Mouse (Mus musculus) cerebellum, adult 11 months (tissue): ENCODE results near the gene Ctbp2.
A peak's percentile ranks its signal among the peaks of the same experiment; 100 is the strongest.

Experiments used
- DNase-seq: peaks from one replicate; pipeline ENCODE4 v3.0.0; 2022

Ctbp2 gene

DNA sequence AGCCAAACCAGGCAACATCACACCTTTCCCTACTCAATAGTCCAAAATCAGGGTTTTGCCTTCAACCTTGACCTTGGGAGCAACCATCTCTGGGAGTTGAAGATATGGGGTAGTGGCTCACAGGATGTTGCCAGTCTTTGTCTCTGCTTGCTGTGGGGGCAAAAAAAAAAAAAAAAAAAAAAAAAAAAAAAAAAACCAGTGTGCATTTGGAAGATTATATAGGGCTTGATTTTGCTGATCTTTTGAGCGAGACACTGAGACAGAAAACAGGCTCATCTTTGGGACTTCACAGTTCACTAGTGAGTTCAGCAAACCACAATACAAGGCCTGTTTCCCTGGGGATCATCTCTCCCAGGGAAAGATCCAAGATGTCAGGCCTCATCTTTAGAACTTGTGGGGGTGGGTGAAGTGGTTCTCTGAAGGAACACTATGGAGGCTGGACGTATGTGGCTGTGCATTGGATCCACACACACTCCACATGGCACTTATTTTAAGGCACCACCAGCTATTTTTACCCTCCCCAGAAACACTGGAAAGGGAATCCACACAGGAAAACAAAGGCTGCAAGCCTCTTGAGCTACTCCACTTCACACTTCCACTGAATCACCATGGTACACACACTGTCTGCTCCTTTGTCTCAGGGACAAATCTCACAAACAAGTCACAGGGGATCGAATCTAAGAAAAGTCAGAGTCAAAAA, 84.4 kb downstream of the Ctbp2 start:
- DNase-seq, result no peak

DNA sequence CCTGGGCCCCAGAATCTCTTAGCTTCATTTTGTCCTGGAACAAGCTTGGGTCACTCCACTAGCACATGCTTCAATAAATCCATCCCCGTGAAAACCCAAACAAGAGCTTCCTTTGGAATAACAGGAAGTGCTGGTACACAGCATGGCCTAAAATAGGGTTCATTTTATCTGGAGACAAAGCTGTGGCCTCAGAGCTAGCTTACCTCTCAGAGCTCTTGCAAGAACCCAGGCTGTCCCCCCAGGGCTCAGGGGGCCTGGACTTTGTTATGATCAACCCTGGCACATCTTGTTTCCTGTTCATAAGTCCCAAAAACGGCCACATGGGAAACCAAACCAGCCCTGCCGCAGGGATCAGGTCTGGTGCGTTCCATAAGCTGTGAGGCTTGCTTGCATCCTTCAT, 86.5 kb downstream of the Ctbp2 start:
- DNase-seq, result no peak

DNA sequence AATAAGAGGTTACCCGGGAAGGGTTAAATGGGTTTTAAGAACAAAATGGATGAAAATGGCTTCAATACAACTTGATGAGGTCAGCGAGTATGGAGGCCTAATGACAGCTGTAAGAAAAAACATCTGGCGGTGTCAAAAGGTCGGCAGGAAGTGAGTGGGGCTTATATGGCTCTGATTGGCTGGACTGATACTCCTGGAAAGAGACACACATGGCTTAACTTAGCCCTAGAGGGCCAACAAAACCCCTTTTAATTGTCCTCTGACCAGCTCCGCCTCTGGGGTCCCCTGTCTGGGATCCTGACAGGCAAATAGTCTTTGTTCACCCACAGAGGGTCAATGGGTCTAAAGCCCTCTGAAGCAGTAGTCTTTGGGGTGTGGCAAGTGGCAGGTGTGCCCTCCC, 86.9 kb downstream of the Ctbp2 start:
- DNase-seq, result no peak

DNA sequence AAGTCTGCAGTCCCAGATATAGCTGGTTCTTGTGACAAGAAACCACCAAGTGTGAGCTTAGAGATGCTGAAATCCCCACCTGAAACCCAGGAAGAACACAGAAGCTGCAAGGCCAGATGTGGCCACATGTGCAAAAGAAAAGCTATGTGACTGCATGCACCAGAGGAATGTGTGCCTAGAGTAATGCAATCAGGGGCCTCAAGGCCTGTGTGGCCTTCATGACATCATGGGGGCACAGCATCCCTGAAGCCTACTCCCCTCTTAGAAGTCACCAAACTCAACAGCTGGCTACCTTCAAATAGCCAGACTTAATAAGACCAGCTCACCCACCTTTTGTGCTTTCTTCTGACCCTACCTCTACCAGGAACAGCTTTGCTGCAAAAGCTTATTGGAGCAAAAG, 88.3 kb downstream of the Ctbp2 start:
- no peak for DNase-seq

DNA sequence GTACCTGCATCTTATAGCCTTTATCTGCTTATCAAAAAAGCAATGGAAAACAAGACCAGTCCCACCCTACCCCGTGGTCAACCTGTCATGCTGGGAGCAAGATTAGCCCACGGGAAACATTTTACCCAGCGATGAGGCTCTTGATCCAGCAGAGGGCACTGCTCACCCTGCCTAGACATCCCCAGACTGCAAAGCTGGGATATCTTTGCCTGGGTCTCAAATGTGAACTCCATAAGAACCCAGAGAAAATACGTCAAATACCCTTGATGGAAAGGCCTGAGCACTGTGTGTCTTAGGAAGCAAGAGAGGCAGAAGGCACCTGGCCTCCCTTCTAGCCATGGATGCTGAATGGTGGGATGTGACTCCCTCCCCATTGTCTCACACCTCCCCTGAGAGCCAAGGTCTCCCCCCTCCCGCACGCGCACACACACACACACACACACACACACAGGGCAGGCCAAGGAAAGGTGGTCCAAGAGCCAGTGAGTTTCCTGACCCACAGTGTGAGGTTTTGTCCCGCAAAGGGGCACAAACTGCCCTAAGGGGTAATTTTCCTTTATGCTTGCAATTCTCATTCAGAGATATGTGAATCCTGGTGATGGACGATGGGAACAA, 91.5 kb downstream of the Ctbp2 start:
- peak; percentile 59 for DNase-seq

DNA sequence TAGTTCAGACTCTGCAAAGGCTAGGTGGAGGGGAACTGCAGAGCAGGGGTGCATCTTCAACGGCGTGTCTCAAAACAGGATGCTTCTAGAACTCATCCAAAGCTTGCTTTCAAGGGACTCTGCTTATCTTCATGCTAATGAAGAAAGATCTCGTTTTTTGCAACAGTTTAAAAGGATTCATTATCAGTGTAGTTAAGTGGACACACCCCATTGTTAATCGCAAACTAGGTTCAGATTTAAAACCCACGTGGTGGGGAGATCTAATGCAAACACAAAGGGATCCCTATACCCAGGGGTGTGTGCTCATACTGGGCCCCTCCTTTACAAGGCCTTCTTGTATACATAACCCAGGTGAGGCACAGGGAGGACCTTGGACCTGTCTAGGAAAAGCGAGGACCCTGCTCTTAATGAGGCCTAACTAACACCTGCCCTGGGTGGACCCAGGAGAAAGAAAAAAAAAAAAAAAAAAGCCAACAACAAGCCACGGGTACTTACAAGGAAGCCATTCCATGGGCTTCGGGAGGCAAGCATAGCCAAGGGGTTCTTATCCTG, 94.6 kb downstream of the Ctbp2 start:
- no peak for DNase-seq

DNA sequence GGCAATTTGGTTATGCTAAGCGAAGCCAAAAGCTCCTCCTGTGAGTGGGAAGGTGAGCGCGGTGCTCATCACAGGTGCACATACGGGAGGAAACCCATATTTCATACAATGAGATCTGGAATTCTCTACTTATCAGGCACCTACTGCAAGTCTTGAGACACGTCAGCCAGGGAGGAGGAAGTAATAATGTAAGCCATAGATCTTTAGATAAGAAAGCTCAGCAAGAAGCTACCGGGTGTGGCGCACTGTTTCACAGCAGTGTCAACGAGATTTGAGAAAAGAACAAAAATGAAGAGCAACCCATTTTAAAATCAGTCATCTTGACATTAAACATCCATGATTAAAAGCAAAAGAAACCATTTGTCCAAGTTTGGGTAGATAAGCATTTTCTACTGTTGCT, 95.2 kb downstream of the Ctbp2 start:
- no peak for DNase-seq

DNA sequence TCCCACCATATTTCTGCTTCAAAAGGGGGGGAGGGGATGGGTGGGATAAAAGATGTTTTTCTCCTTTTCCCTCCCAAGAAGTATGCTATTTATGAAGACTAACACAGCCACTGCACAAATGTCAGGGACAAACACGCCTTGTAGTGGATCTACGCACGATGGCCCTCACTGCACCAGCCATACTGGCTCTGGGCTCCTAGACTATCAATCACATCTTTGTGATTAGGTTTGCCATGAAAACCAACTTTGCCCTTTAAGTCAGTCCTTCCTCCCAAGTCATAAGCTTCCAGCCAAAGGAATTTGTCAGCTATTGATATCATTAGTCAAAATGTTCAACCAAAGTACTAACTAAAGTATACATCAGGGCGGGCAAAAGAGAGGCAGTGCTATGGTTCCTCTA, 96.2 kb downstream of the Ctbp2 start:
- DNase-seq, result no peak

DNA sequence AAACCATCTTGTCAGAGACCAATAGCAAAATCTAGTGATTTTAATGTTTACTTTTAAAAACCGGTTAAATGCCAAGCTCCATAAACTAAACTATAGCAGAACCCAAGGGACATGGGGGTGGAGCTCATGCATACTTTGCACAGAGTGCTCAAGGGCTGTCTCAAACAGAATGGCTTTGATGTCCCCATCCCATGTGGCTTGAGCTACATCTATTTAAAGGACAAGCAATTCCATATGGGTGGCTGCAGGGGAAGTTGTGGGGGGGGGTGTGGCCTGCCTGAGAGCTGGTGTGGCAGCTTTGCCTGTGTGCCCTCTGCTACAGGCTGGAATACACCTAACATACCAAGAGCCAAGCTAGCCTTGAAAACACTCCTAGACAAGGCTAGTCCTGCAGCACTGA, 99.5 kb downstream of the Ctbp2 start:
- DNase-seq, result no peak

DNA sequence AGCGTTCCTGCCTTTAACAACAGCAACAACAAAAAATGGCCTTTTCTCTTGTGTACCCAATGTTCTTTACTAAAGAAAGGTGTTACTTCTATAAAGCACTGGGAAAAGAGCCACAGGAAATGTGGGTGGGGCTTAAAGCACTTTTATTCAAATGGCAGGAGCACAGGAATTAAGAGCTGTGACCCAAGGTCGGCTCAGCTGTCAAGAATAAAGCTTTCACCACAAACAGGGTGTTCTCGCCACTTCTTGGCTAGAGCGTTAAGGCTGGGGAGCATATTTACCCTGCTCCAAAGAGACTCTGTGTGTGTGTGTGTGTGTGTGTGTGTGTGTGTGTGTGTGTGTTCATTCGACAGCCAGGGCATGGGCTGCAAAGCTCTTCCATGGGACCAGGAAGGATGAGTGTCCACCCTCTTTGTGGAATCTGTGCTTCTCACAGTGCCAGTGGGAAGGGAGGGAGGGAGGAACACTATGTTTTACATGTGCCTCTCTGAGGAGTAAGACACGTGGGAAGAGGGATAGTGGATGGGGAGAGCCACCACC, 104.6 kb downstream of the Ctbp2 start:
- DNase-seq, result no peak

DNA sequence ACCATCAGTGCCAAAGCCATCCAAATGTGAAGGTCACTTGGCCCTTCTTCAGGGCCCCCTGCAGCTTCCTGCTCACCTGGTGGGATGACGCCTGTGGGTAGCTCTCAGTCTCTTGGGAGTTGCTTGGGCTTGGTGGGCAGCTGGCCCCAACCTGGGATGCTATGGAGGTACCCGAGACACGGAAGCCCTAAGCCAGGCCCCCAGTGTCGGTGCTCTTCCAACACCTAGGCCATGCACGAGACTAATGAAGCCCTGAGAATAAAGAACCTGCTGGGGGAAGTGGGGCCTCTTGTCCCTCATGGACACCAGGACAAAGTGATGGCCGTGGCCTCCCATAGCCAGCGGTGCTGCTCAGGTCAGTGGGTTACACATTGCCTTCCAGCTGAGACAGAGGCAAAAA, 105.2 kb downstream of the Ctbp2 start:
- no peak for DNase-seq

DNA sequence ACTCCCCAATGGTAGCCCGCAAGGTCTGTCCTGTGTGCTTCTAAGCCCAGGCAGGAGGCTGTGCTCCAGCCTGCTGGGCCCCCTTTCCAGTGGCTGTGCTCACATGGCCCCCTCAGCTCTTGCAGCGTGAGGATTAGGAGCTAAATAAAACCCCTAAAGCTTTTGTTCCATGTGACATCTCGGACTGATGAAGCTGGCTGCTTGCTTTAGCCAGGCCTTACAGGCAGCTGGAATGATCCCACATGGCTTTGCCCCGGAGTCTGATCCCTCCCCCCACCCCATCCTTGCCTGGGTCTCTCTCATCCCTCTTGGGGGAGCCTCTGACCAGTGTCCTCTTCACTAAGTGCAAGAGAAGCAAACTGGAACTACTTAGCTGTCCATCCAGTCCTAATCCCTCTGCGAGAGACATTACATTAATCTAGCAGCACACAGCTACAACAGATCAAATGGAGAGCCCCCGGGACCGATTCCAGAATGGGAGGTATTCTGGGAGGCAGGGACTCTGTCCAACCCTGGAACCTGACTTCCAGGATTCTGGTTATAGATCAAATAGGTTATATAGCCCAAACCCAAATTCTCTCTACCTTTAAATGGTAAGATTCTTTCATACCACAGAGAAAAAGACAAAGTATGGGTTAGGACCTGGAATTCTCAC, 108.6 kb downstream of the Ctbp2 start:
- DNase-seq, result no peak

DNA sequence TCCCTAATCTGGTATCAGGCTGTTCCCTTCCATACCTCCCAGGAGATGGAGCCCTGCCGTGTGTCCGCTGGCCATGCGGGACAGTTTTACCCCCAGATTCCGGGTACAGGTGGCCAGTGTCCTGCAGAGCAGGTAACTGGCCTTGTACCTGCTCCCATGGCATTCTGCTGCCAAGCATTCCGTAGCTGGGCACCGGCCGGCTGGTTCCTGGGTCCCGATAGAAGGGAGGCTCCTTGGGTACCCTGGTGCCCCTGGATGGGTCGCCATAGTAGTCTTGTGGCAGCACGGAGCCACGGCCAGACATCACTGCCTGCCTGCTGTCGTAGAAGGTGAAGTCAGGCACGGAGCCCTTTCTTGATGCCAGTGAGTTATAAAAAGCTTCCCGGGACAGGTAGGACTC, 109.5 kb downstream of the Ctbp2 start:
- no peak for DNase-seq

DNA sequence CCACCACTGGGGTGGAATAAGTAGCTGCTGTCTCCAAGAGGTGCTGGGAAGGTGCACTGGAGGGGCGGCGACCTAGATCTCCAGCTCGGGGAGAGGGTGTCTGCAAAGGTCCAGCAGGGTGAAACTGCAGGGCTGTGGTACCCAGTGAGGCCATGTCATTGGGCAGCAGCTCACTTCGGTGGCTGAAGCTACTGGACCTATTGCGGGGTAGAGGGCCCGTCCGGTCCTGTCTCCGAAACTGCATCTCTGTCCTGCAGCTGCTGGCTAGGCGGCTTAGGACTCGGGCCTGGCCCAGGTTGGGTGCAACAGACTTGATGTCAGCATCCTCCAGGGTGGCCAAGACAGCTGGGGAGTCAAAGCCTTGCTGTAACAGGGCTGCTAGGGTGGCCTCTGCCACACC, 110.2 kb downstream of the Ctbp2 start:
- no peak for DNase-seq

DNA sequence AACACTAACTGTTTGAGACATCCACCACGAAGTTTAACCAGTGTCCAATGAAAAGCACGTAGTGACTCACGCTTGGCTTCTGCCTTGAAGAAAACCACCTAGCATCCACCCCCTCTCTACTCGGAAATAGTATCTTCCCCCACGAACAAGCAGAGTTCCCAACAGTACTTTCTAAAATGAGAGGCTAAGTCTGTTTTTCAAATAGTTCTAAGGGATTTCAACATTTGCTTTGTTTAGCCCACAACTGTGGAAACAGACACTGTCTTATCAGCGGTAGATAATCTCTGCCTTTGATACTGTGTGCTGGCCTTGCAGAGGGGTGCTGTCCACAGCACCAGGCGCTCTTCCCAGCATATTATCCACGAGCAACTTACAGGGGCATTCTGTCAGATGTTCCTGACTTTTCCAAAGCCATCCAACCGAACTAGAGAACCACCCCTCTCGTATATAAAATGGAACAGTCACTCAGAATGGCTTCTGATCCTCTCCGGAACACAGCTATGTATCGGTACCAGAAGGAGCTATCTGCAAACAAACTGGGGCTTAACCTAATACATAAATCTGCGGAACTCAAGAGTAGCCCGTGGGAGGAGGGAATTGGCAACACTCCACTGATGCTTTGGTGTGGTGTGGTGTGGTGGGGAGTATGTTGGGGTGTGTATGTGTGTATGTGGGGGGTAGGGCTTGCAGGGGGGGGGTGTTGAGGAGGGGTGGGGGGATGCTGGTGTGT, 111.4 kb downstream of the Ctbp2 start:
- DNase-seq, result no peak

DNA sequence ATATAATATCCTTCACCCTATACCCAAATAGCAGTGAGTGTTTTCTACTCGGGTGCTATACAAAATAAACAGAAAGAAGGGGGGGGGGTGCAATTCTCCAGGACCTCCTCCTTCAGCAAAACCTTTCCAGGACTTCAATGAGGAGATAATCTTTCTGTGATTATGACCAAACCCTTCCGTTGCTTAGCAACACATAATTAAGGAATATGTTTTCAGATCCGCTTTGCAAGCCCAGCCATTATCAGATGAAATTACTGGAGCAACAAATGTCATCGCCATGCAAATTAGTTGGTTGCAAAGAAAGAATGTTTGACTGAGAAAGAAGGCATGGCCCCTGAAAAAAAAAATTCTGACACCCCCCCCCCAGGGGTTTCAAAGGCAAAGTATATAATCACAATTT, 112.5 kb downstream of the Ctbp2 start:
- DNase-seq, result no peak

DNA sequence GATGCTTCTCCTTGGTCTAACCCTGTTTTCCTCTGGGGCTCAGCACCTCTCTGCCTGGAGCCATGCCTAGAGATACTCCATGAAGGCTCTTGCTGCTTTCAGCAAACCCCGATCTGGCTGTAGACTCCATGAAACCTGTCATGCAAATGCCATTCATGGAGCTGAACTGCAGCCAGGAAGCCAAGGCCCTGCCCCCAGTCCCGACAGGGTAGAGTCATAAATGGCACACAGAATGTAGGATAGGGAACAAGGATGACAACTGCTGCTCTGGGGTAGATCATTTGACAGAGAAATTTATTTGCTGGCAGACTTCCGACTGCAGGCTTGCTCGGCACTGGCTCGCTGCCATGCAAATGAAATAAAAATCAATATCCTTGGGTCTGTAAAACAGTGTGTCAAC, 113.0 kb downstream of the Ctbp2 start:
- DNase-seq, result peak; percentile 57

DNA sequence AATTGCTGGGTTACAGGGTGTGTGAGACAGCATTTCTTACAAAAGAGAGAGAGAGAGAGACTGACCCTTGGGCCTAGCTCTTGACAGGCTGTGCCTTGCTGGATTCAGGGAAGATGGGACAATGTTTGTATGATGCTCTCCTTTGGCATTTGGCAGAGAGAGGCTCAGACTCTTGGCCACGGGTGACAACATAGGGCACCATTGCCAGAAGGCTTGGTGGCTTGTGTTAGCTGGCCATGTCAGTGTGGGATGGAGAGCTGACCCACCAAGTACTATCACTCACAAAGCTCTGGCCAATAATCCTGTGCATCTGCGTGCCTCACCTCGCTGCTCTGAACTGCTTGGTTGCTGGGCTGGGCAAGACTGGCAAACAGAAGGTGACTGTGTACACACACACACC, 113.7 kb downstream of the Ctbp2 start:
- DNase-seq, result no peak

DNA sequence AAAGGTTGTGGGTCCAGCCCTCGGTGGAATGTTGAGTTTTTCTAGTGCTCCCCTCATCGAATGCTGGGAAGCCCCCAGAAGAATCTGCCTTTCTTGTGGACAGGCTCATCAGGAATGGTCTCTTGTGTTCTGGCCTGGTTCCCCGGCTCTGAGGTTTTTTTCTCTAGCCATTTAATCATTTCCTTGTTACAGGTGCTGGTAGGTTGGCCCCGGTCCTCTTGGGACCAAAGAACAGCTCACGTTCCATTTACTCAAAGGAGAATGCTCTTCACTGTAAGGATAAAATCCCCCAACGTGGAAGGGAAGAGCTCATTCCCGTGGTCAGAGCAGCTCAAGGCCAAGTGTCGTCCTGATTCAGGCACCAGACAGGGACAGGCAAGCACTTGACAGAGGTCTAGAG, 114.5 kb downstream of the Ctbp2 start:
- no peak for DNase-seq

DNA sequence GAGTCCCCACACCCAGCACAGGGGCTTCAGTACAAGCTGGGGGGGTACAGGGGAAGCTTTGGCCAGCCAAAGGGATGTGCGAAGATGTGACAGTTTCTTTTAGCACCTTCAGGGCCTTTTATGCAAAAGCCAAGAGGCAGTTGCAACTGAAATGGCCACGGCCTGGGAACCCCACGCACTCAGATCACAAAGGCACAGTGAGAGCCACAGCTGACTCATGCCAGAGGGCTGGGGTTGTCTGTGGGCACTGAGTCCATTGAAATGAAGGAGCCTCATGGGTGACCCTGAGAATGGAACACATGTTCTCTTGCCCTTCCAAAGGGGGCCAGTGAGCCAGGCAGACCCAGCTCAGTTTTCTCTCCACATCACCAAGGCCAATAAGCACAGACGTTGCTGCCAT, 115.5 kb downstream of the Ctbp2 start:
- no peak for DNase-seq

DNA sequence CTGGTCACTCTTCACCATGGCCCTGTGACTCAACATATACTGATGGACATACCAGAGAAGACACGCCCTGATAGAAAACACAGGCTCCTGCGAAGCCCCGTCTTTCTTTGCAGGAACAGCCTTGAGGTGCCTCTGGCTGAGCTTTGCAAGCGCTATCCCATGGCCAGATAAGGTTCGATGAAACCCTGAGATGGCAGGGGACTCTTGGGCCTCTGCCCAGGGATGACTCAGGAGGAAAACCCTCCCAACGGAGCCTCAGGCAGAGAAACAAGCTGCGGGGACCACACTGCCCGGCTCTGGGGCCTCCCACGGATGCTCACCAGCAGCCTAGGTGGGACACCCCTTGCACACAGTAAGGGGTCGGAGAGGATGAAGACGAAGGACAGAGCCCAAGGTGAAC, 116.8 kb downstream of the Ctbp2 start:
- DNase-seq, result peak; percentile 62

DNA sequence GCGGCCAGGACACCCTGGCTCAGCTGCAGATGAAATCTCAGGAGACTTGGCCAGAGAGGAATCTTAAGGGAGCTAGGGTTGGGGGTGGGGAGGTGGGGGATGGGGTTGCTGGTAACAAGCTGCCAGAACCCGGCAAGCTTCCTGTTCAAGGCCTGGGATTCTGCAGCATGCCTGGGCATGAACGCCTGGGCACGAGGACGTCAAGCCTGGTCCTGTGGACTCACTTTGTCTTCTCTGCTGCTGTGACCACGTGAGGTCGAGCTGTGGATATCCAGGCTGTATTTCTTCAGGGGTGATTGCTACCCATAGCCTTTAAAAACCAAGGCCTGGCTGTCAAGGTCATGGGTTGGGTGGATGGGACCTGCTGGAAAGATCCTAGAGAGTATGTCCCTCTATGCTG, 118.4 kb downstream of the Ctbp2 start:
- DNase-seq, result no peak

DNA sequence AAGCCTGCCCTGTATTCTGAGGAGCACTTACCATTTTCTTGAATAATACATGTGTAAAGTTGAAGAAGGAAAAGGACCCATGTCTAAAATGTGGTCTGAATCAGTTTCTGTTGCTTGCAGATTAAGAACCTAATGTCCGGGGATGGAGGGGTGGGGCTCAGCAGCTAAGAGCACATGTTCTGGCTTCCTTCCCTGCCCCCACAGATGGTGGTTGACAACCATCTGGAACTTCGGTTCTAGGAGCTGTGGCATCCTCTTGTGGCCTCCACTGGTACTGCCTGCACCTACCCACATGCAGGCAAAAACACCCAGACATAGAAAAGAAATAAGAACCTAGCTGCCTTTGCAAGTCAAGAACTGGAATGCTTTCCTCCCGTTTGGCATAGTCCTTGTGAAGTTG, 120.7 kb downstream of the Ctbp2 start:
- DNase-seq, result peak; percentile 88
